12 mouse cellular contexts compared by ENCODE assay signal in the genomic region with DNA sequence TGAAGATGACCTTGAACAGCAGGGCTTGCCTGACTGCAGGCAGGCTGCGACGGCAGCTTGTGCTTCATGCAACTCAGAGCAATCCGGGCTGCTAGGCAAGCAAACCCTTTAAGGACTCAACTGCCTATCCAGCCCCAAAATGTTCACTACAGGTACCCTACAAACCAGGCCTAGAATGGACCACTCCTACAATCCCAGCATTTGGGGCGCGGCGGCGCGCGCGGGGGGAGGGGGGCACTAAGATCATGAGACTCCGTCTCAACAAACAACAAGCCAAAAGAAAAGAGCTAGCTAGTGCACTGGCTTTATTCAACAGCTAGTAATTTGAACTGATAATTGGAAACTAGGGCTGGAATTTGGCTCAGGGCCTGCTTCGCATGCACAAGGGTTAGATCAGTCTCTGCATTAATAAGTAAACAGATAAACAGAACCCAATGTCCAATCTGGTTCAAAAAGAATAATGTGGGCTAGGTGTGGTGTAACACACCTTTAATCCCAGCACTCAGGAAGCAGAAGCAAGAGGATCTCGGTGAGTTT.
A peak's percentile ranks its signal among the peaks of the same experiment; 100 is the strongest.
DNase-seq lines count a peak whose midpoint lies in the region; ATAC-seq lines count a peak whose summit lies in the region.
"Had no signal": no experiment of that assay in that cellular context is flagged by ENCODE, and none has a peak within 500 bp of the region (broad histone marks: within the 10 kb centered on the region; RNA-seq: fewer than 3 reads in every experiment).

No protein-coding gene starts in this region.

- H3K4me3 ChIP-seq in midbrain, embryonic 11.5 days (ENCODE audit: low read depth, low read length): no peak overlapping the region
- no peak overlapping the region for H3K4me3 ChIP-seq in midbrain, embryonic 15.5 days
- H3K4me3 ChIP-seq in embryonic facial prominence, embryonic 15.5 days (replicated peaks): no peak overlapping the region
- no peak overlapping the region for H3K4me3 ChIP-seq in hindbrain, embryonic 16.5 days (ENCODE audit: low read length)
- no peak overlapping the region for H3K4me3 ChIP-seq in neural tube, embryonic 13.5 days
- no peak overlapping the region for H3K4me3 ChIP-seq in liver, embryonic 11.5 days (ENCODE audit: low read depth, low read length)
- H3K4me3 ChIP-seq: stomach, embryonic 15.5 days had no signal

- no peak for DNase-seq in midbrain, embryonic 11.5 days (ENCODE audit: low spot score, missing footprints)
- no peak for DNase-seq in right cerebral cortex, adult 2 months (ENCODE audit: low spot score in 2 of 2)
- no peak for DNase-seq in liver, embryonic 11.5 days (ENCODE audit: low spot score)
- no peak for DNase-seq in adrenal gland, postnatal 25 days
- DNase-seq: gastrocnemius, postnatal 36 days had no signal

- H3K4me1 ChIP-seq in midbrain, embryonic 11.5 days (ENCODE audit: control insufficient read depth, insufficient read depth, low read length): peaks cover 12% of the 10 kb centered on the region
- 0 out of 2 replicates have a peak, but pooled peaks cover 4% of the 10 kb centered on the region for H3K4me1 ChIP-seq in midbrain, embryonic 15.5 days
- H3K4me1 ChIP-seq in embryonic facial prominence, embryonic 15.5 days: peaks cover 35% of the 10 kb centered on the region
- peaks cover 17% of the 10 kb centered on the region for H3K4me1 ChIP-seq in hindbrain, embryonic 16.5 days (ENCODE audit: control insufficient read depth, insufficient read depth, low read depth, low read length)
- H3K4me1 ChIP-seq in neural tube, embryonic 13.5 days (replicated peaks): peaks cover 29% of the 10 kb centered on the region
- peaks cover 7% of the 10 kb centered on the region for H3K4me1 ChIP-seq in liver, embryonic 11.5 days (replicated peaks; ENCODE audit: control insufficient read depth, insufficient read depth, low read length)
- H3K4me1 ChIP-seq: stomach, embryonic 15.5 days had no signal

- no peak overlapping the region for H3K9ac ChIP-seq in midbrain, embryonic 11.5 days (ENCODE audit: low read length)
- H3K9ac ChIP-seq in midbrain, embryonic 15.5 days: no peak overlapping the region
- H3K9ac ChIP-seq in embryonic facial prominence, embryonic 15.5 days: no peak overlapping the region
- H3K9ac ChIP-seq in hindbrain, embryonic 16.5 days (ENCODE audit: low read depth, low read length): peak overlapping the region; percentile 27; the same call in 1 of the 2 replicates
- peak overlapping the region; percentile 43; the same call in 1 of the 2 replicates for H3K9ac ChIP-seq in neural tube, embryonic 13.5 days
- H3K9ac ChIP-seq in liver, embryonic 11.5 days (ENCODE audit: low read depth, low read length): no peak overlapping the region
- H3K9ac ChIP-seq: stomach, embryonic 15.5 days had no signal

- no peak overlapping the region for H3K4me2 ChIP-seq in midbrain, embryonic 11.5 days
- H3K4me2 ChIP-seq in midbrain, embryonic 15.5 days: no peak overlapping the region
- H3K4me2 ChIP-seq in embryonic facial prominence, embryonic 15.5 days (replicated peaks): no peak overlapping the region
- no peak overlapping the region for H3K4me2 ChIP-seq in hindbrain, embryonic 16.5 days (ENCODE audit: low read length)
- H3K4me2 ChIP-seq in neural tube, embryonic 13.5 days: no peak overlapping the region
- H3K4me2 ChIP-seq in liver, embryonic 11.5 days: no peak overlapping the region
- H3K4me2 ChIP-seq: stomach, embryonic 15.5 days had no signal

- 87% methylated on average over 13 of the region's 13 CpGs for WGBS in midbrain, embryonic 11.5 days
- WGBS in midbrain, embryonic 15.5 days: 81% methylated on average over 13 of the region's 13 CpGs
- 76% methylated on average over 13 of the region's 13 CpGs for WGBS in embryonic facial prominence, embryonic 15.5 days
- 71% methylated on average over 13 of the region's 13 CpGs for WGBS in hindbrain, embryonic 16.5 days
- 80% methylated on average over 13 of the region's 13 CpGs for WGBS in neural tube, embryonic 13.5 days
- 90% methylated on average over 13 of the region's 13 CpGs for WGBS in liver, embryonic 11.5 days

- ATAC-seq in midbrain, embryonic 11.5 days (ENCODE audit: low FRiP score): no peak
- no peak for ATAC-seq in midbrain, embryonic 15.5 days (replicated peaks)
- ATAC-seq in embryonic facial prominence, embryonic 15.5 days (ENCODE audit: insufficient number of reproducible peaks, low FRiP score, low TSS enrichment, low read depth): no peak
- ATAC-seq in hindbrain, embryonic 16.5 days: no peak
- ATAC-seq in neural tube, embryonic 13.5 days (ENCODE audit: low read depth): no peak
- no peak for ATAC-seq in liver, embryonic 11.5 days (replicated peaks; ENCODE audit: low FRiP score)
- ATAC-seq: inflammation-experienced regulatory T-cells, adult 6 months; lung, postnatal 0 days had no signal

- H3K36me3 ChIP-seq in midbrain, embryonic 11.5 days (ENCODE audit: control insufficient read depth, insufficient read depth, low read length): no peaks in the 10 kb centered on the region
- H3K36me3 ChIP-seq in midbrain, embryonic 15.5 days (replicated peaks): no peaks in the 10 kb centered on the region
- H3K36me3 ChIP-seq in embryonic facial prominence, embryonic 15.5 days: peaks cover 11% of the 10 kb centered on the region; the same call in 1 of the 2 replicates
- H3K36me3 ChIP-seq in hindbrain, embryonic 16.5 days (ENCODE audit: control insufficient read depth, insufficient read depth, low read length): peaks cover 5% of the 10 kb centered on the region; the same call in 1 of the 2 replicates
- H3K36me3 ChIP-seq in neural tube, embryonic 13.5 days: peaks cover 8% of the 10 kb centered on the region
- H3K36me3 ChIP-seq in liver, embryonic 11.5 days (ENCODE audit: control insufficient read depth, insufficient read depth, low read length): peaks cover 2% of the 10 kb centered on the region; the same call in 1 of the 2 replicates

- H3K27me3 ChIP-seq in midbrain, embryonic 11.5 days (ENCODE audit: control insufficient read depth, insufficient read depth, low read length): no peaks in the 10 kb centered on the region
- no peaks in the 10 kb centered on the region for H3K27me3 ChIP-seq in midbrain, embryonic 15.5 days (replicated peaks)
- H3K27me3 ChIP-seq in embryonic facial prominence, embryonic 15.5 days: no peaks in the 10 kb centered on the region
- no peaks in the 10 kb centered on the region for H3K27me3 ChIP-seq in hindbrain, embryonic 16.5 days (replicated peaks; ENCODE audit: control insufficient read depth, insufficient read depth, low read length)
- H3K27me3 ChIP-seq in neural tube, embryonic 13.5 days: no peaks in the 10 kb centered on the region
- no peaks in the 10 kb centered on the region for H3K27me3 ChIP-seq in liver, embryonic 11.5 days (replicated peaks; ENCODE audit: control insufficient read depth, insufficient read depth, low read length)
- H3K27me3 ChIP-seq: stomach, embryonic 15.5 days had no signal

- no peaks in the 10 kb centered on the region; the same call in 1 of the 2 replicates for H3K9me3 ChIP-seq in midbrain, embryonic 11.5 days (ENCODE audit: control insufficient read depth, low read length)
- no peaks in the 10 kb centered on the region for H3K9me3 ChIP-seq in midbrain, embryonic 15.5 days
- no peaks in the 10 kb centered on the region for H3K9me3 ChIP-seq in embryonic facial prominence, embryonic 15.5 days (replicated peaks)
- no peaks in the 10 kb centered on the region for H3K9me3 ChIP-seq in hindbrain, embryonic 16.5 days (ENCODE audit: control insufficient read depth, low read length)
- H3K9me3 ChIP-seq in neural tube, embryonic 13.5 days: no peaks in the 10 kb centered on the region
- H3K9me3 ChIP-seq in liver, embryonic 11.5 days (ENCODE audit: control insufficient read depth, low read length): no peaks in the 10 kb centered on the region
- H3K9me3 ChIP-seq: stomach, embryonic 15.5 days had no signal

- peak overlapping the region; percentile 87; the same call in 1 of the 2 replicates for H3K27ac ChIP-seq in midbrain, embryonic 11.5 days (ENCODE audit: low read depth, low read length)
- H3K27ac ChIP-seq in midbrain, embryonic 15.5 days: no peak overlapping the region
- H3K27ac ChIP-seq in embryonic facial prominence, embryonic 15.5 days (replicated peaks): peak overlapping the region; percentile 96
- peak overlapping the region; percentile 63 for H3K27ac ChIP-seq in hindbrain, embryonic 16.5 days (ENCODE audit: low read depth, low read length)
- H3K27ac ChIP-seq in neural tube, embryonic 13.5 days (replicated peaks): peak overlapping the region; percentile 61
- H3K27ac ChIP-seq in liver, embryonic 11.5 days (ENCODE audit: low read depth, low read length): no peak overlapping the region
- H3K27ac ChIP-seq: stomach, embryonic 15.5 days had no signal

Comparison
In these comparisons a context has a peak if more than half of its experiments do, and no peak if none do; other contexts are left out.
1. H3K27ac ChIP-seq: peak in midbrain, embryonic 11.5 days (single experiment), embryonic facial prominence, embryonic 15.5 days (single experiment), hindbrain, embryonic 16.5 days (single experiment) and neural tube, embryonic 13.5 days (single experiment); none in midbrain, embryonic 15.5 days (single experiment) and liver, embryonic 11.5 days (single experiment).
2. H3K9ac ChIP-seq: peak in hindbrain, embryonic 16.5 days (single experiment) and neural tube, embryonic 13.5 days (single experiment); none in midbrain, embryonic 11.5 days (single experiment), midbrain, embryonic 15.5 days (single experiment), embryonic facial prominence, embryonic 15.5 days (single experiment) and liver, embryonic 11.5 days (single experiment).